Mouse (Mus musculus): Measurements from ENCODE around the gene Hoxa7. TPM values are rescaled to one million over a fixed set of nuclear protein-coding genes. Genes with fewer than 3 reads are reported as not detected.
A peak's percentile ranks its signal among the peaks of the same experiment; 100 is the strongest.

Gene Hoxa7
- total RNA-seq, 2 experiments from 2014 or later = 21.5 to 26.6 TPM

Small RNAs within 50 kb of the gene (microRNA-seq; reads per million reads assigned to microRNA genes)
- 1,405 reads per million, percentile 79 among the genes with 10 or more reads in this experiment for gene Mir196b

Other genes starting within 250 kb of the Hoxa7 start
- 10 to 100 TPM; 40.5 to 46.5 TPM for gene Skap2, start 209.3 kb downstream of the Hoxa7 start, total RNA-seq (2021)
- gene Hoxa1, start 63.5 kb downstream of the Hoxa7 start, total RNA-seq (2021) = 1 to 10 TPM in 1 of 2 experiments, under 1 TPM in 1; 0.91 to 1.2 TPM
- gene Hoxa2, start 57.0 kb downstream of the Hoxa7 start, total RNA-seq (2021) = 1 to 10 TPM; 2.3 to 5.1 TPM
- under 1 TPM; 0.27 to 0.94 TPM for gene 5730596B20Rik, start 44.4 kb downstream of the Hoxa7 start, total RNA-seq (2021)
- 10 to 100 TPM in 1 of 2 experiments, 1 to 10 TPM in 1; 8.0 to 11.4 TPM for gene Hoxa4, start 30.1 kb downstream of the Hoxa7 start, total RNA-seq (2021)
- gene Hoxa5, start 17.3 kb downstream of the Hoxa7 start, total RNA-seq (2021) = 10 to 100 TPM; 28.0 to 28.2 TPM
- 1 to 10 TPM; 4.8 to 8.6 TPM for gene Hoxa6, start 13.1 kb downstream of the Hoxa7 start, total RNA-seq (2021)
- gene Hoxa3, start 8.5 kb downstream of the Hoxa7 start, total RNA-seq (2021) = 10 to 100 TPM in 1 of 2 experiments, 1 to 10 TPM in 1; 5.9 to 13.5 TPM
- 1 to 10 TPM in 1 of 2 experiments, under 1 TPM in 1; 0.91 to 1.5 TPM for gene Gm28308, start 8.5 kb downstream of the Hoxa7 start, total RNA-seq (2021)
- gene Hoxa9, start 9.2 kb upstream of the Hoxa7 start, total RNA-seq (2021) = 1 to 10 TPM; 3.0 to 4.4 TPM
- 1 to 10 TPM in 1 of 2 experiments, under 1 TPM in 1; 0.42 to 1.5 TPM for gene Hoxa10, start 19.0 kb upstream of the Hoxa7 start, total RNA-seq (2021)
- gene Hoxa11, start 24.0 kb upstream of the Hoxa7 start, total RNA-seq (2021) = not detected
- not detected for gene Hoxa13, start 39.0 kb upstream of the Hoxa7 start, total RNA-seq (2021)
- gene Evx1, start 91.6 kb upstream of the Hoxa7 start, total RNA-seq (2021) = not detected

All from adrenal gland, postnatal 10 days (tissue).